Mouse (Mus musculus) embryonic facial prominence, embryonic 14.5 days (tissue): ENCODE results near the gene Ccdc187. TPM values are rescaled to one million over a fixed set of nuclear protein-coding genes. Genes with fewer than 3 reads are reported as not detected.

Experiments
- ATAC-seq: fragments of 200-750 bp; cut with Nextera tagmentation; 2 replicates; pipeline ENCODE4 v1.8.0; 2017; ENCODE audit warnings: low read depth, moderate number of reproducible peaks, moderate TSS enrichment
- DNase-seq: peaks from one replicate; pipeline ENCODE4 v3.0.0-alpha.2; 2015; ENCODE audit warnings: low spot score
- H3K27ac ChIP-seq: fragments of 300-500 bp; sonication (generic); replicated peaks from 2 replicates; pipeline ENCODE4 v1.5.1; 2014; ENCODE audit warnings: low read depth, mild to moderate bottlenecking, low read length, moderate library complexity
- H3K27me3 ChIP-seq: fragments of 300-500 bp; sonication (generic); replicated peaks from 2 replicates; pipeline ENCODE4 v1.6.1; 2014; ENCODE audit warnings: low read length; ENCODE audit not compliant: control insufficient read depth, insufficient read depth
- H3K36me3 ChIP-seq: fragments of 300-500 bp; sonication (generic); 2 replicates; pipeline ENCODE4 v1.6.1; 2014; ENCODE audit warnings: low read length, mixed read lengths; ENCODE audit not compliant: control insufficient read depth, insufficient read depth
- H3K4me1 ChIP-seq: fragments of 300-500 bp; sonication (generic); 2 replicates; pipeline ENCODE4 v1.6.1; 2014; ENCODE audit warnings: antibody characterized with exemption, low read length; ENCODE audit not compliant: control insufficient read depth, insufficient read depth
- H3K4me2 ChIP-seq: fragments of 300-500 bp; sonication (generic); 2 replicates; pipeline ENCODE4 v1.6.1; 2014; ENCODE audit warnings: low read depth, mild to moderate bottlenecking, low read length, moderate library complexity, mixed read lengths
- H3K4me3 ChIP-seq: fragments of 300-500 bp; sonication (generic); 2 replicates; pipeline ENCODE4 v1.5.1; 2014; ENCODE audit warnings: low read depth, mild to moderate bottlenecking, low read length
- H3K9ac ChIP-seq: fragments of 300-500 bp; sonication (generic); 2 replicates; pipeline ENCODE4 v1.6.1; 2014; ENCODE audit warnings: low read depth, mild to moderate bottlenecking, low read length, moderate library complexity, mixed read lengths
- H3K9me3 ChIP-seq: fragments of 300-500 bp; sonication (generic); 2 replicates; pipeline ENCODE4 v1.6.1; 2016; ENCODE audit warnings: low read length; ENCODE audit not compliant: control insufficient read depth
- WGBS: fragments of 180-500 bp; shearing (Covaris S2); extraction: QIAGEN DNeasy Blood & Tissue Kit; methylation state at CpG from one replicate; pipeline ENCODE4 v1.1.7; 2014; 5-methylcytosine and 5-hydroxymethylcytosine counted together
- polyA plus RNA-seq: library from polyadenylated mRNA; unstranded; fragments of >200 nt; fragmentation: Nextera tagmentation; extraction: Ambion mirVana; gene quantifications from 2 replicates; pipeline ENCODE4 v1.2.1, GENCODE M21; 2014

Gene Ccdc187
- polyA plus RNA-seq, 1 experiment from 2014 or later, result 0.28 TPM

GRCm38 (mm10) chr2:26227788-26228187 is 66.6 kb downstream of the Ccdc187 start:
- ATAC-seq (peak; percentile 79; the same call in 1 of the 2 replicates), DNase-seq (peak; percentile 86)
- Histone ChIP-seq H3K36me3 (peaks cover 16% of the 10 kb centered on the region; the same call in 1 of the 2 replicates), H3K4me3 (no peak overlapping the region), H3K4me2 (no peak overlapping the region), H3K4me1 (no peaks in the 10 kb centered on the region), H3K9ac (no peak overlapping the region), H3K27ac (no peak overlapping the region), H3K27me3 (no peaks in the 10 kb centered on the region), H3K9me3 (no peaks in the 10 kb centered on the region)
- 57% methylated on average over 1 of the region's 1 CpGs for WGBS

GRCm38 (mm10) chr2:26225242-26225641 is 69.1 kb downstream of the Ccdc187 start:
- H3K4me1 ChIP-seq, result no peaks in the 10 kb centered on the region
- no peak for ATAC-seq

GRCm38 (mm10) chr2:26223961-26224360 is 70.4 kb downstream of the Ccdc187 start:
- Histone ChIP-seq H3K9me3 (no peaks in the 10 kb centered on the region), H3K4me1 (no peaks in the 10 kb centered on the region), H3K36me3 (peaks cover 43% of the 10 kb centered on the region), H3K9ac (no peak overlapping the region), H3K4me3 (no peak overlapping the region), H3K4me2 (no peak overlapping the region), H3K27me3 (no peaks in the 10 kb centered on the region), H3K27ac (no peak overlapping the region)
- DNase-seq (no peak), ATAC-seq (no peak)
- WGBS, result 74% methylated on average over 3 of the region's 3 CpGs

More at GRCm38 (mm10) chr2:26225242-26225641, 69.1 kb downstream of the Ccdc187 start:
- Histone ChIP-seq H3K36me3 (peaks cover 32% of the 10 kb centered on the region; the same call in 1 of the 2 replicates), H3K9me3 (no peaks in the 10 kb centered on the region), H3K4me2 (no peak overlapping the region), H3K4me3 (no peak overlapping the region), H3K27me3 (no peaks in the 10 kb centered on the region), H3K27ac (no peak overlapping the region), H3K9ac (no peak overlapping the region)
- no peak for DNase-seq
- 80% methylated on average over 4 of the region's 4 CpGs for WGBS

- peak; percentile 44 for DNase-seq
- no peaks in the 10 kb centered on the region for H3K27me3 ChIP-seq
- H3K9ac ChIP-seq, result no peak overlapping the region
- no peaks in the 10 kb centered on the region for H3K9me3 ChIP-seq
- no peaks in the 10 kb centered on the region for H3K4me1 ChIP-seq
- H3K27ac ChIP-seq, result no peak overlapping the region
- H3K4me2 ChIP-seq, result no peak overlapping the region
- no peak for ATAC-seq
- H3K4me3 ChIP-seq, result no peak overlapping the region
- 22% methylated on average over 3 of the region's 3 CpGs for WGBS
- peaks cover 71% of the 10 kb centered on the region for H3K36me3 ChIP-seq
Measured at GRCm38 (mm10) chr2:26214526-26214925, 79.8 kb downstream of the Ccdc187 start.

- WGBS, result 82% methylated on average over 3 of the region's 3 CpGs
- H3K4me2 ChIP-seq, result no peak overlapping the region
- no peak overlapping the region for H3K4me3 ChIP-seq
- peaks cover 35% of the 10 kb centered on the region for H3K27me3 ChIP-seq
- no peak overlapping the region for H3K27ac ChIP-seq
- H3K36me3 ChIP-seq, result peaks cover 35% of the 10 kb centered on the region
- ATAC-seq, result no peak
- H3K4me1 ChIP-seq, result no peaks in the 10 kb centered on the region
- no peak overlapping the region for H3K9ac ChIP-seq
- no peaks in the 10 kb centered on the region for H3K9me3 ChIP-seq
- no peak for DNase-seq
Measured at GRCm38 (mm10) chr2:26209566-26209965, 84.8 kb downstream of the Ccdc187 start.

- Histone ChIP-seq H3K4me2 (no peak within 1 kb of the TSS), H3K9me3 (no peaks in the 10 kb centered on the region), H3K4me3 (no peak within 1 kb of the TSS), H3K27ac (no peak within 1 kb of the TSS), H3K27me3 (peaks cover 48% of the 10 kb centered on the region), H3K9ac (no peak within 1 kb of the TSS), H3K36me3 (peaks cover 24% of the 10 kb centered on the region), H3K4me1 (no peaks in the 10 kb centered on the region)
- peak; percentile 91 for DNase-seq
- 5% methylated on average over 18 of the region's 19 CpGs for whole genome bisulfite sequencing
- ATAC-seq, result peak; percentile 90
Measured at GRCm38 (mm10) chr2:26208126-26208789, 86.1 kb downstream of the Ccdc187 start, which contains the start of gene Lhx3. Gene Lhx3, minus strand, starts transcription at chr2:26208289.

- H3K27me3 ChIP-seq, result peaks cover 55% of the 10 kb centered on the region
- H3K4me1 ChIP-seq, result no peaks in the 10 kb centered on the region
- no peak for ATAC-seq
- H3K9ac ChIP-seq, result no peak overlapping the region
- H3K9me3 ChIP-seq, result no peaks in the 10 kb centered on the region
- peaks cover 23% of the 10 kb centered on the region for H3K36me3 ChIP-seq
- no peak overlapping the region for H3K27ac ChIP-seq
- DNase-seq, result no peak
- no peak overlapping the region for H3K4me2 ChIP-seq
- H3K4me3 ChIP-seq, result no peak overlapping the region
- WGBS, result 3% methylated on average over 9 of the region's 9 CpGs
Measured at GRCm38 (mm10) chr2:26207559-26207958, 86.8 kb downstream of the Ccdc187 start.

GRCm38 (mm10) chr2:26205761-26206160 is 88.6 kb downstream of the Ccdc187 start:
- Histone ChIP-seq H3K9ac (no peak overlapping the region), H3K4me2 (no peak overlapping the region), H3K27me3 (peaks cover 73% of the 10 kb centered on the region), H3K27ac (no peak overlapping the region), H3K36me3 (peaks cover 7% of the 10 kb centered on the region), H3K9me3 (no peaks in the 10 kb centered on the region), H3K4me1 (no peaks in the 10 kb centered on the region), H3K4me3 (no peak overlapping the region)
- 12% methylated on average over 10 of the region's 10 CpGs for WGBS
- no peak for DNase-seq
- ATAC-seq, result no peak

- under 1% methylated on average over 16 of the region's 16 CpGs for WGBS
- DNase-seq, result peak; percentile 41
- Histone ChIP-seq H3K4me1 (no peaks in the 10 kb centered on the region), H3K9ac (no peak overlapping the region), H3K27ac (no peak overlapping the region), H3K36me3 (0 out of 2 replicates have a peak, but pooled peaks cover under 1% of the 10 kb centered on the region), H3K4me2 (no peak overlapping the region), H3K27me3 (peaks cover 79% of the 10 kb centered on the region), H3K4me3 (no peak overlapping the region), H3K9me3 (no peaks in the 10 kb centered on the region)
- no peak for ATAC-seq
Measured at GRCm38 (mm10) chr2:26205126-26205525, 89.2 kb downstream of the Ccdc187 start.
